Mouse (Mus musculus) lung, postnatal 14 days (tissue): Measurements from ENCODE around the gene Gm21987.

Experiments used
- DNase-seq: peaks from one replicate; pipeline ENCODE4 v3.0.0; 2021

The Gm21987 gene

GRCm38 (mm10) chr16:38350361-38350855 lies 3.6 kb downstream of the Gm21987 start:
- DNase-seq: peak; percentile 51

- no peak for DNase-seq
These were observed 4.1 kb downstream of the Gm21987 start for GRCm38 (mm10) chr16:38350939-38351338.

GRCm38 (mm10) chr16:38352031-38352430 lies 5.2 kb downstream of the Gm21987 start:
- DNase-seq: no peak

- no peak for DNase-seq
These were observed 6.0 kb downstream of the Gm21987 start for GRCm38 (mm10) chr16:38352851-38353250.

GRCm38 (mm10) chr16:38353642-38354041 lies 6.8 kb downstream of the Gm21987 start:
- no peak for DNase-seq

GRCm38 (mm10) chr16:38354185-38354913 lies 7.5 kb downstream of the Gm21987 start:
- no peak for DNase-seq

GRCm38 (mm10) chr16:38358256-38358812 lies 11.5 kb downstream of the Gm21987 start:
- no peak for DNase-seq

GRCm38 (mm10) chr16:38359241-38359640 lies 12.4 kb downstream of the Gm21987 start:
- no peak for DNase-seq

GRCm38 (mm10) chr16:38359857-38360256 lies 13.0 kb downstream of the Gm21987 start:
- no peak for DNase-seq

GRCm38 (mm10) chr16:38360317-38360716 lies 13.5 kb downstream of the Gm21987 start:
- DNase-seq: no peak

GRCm38 (mm10) chr16:38361933-38362332 lies 15.1 kb downstream of the Gm21987 start, which contains the start of gene Popdc2:
Gene Popdc2, plus strand, starts transcription at chr16:38362209.
- no peak for DNase-seq

GRCm38 (mm10) chr16:38362493-38363255 lies 15.8 kb downstream of the Gm21987 start:
- DNase-seq: no peak

GRCm38 (mm10) chr16:38363256-38363595 lies 16.4 kb downstream of the Gm21987 start:
- no peak for DNase-seq

GRCm38 (mm10) chr16:38363657-38364056 lies 16.8 kb downstream of the Gm21987 start:
- DNase-seq: no peak

GRCm38 (mm10) chr16:38365390-38365789 lies 18.6 kb downstream of the Gm21987 start:
- DNase-seq: no peak

GRCm38 (mm10) chr16:38366231-38366630 lies 19.4 kb downstream of the Gm21987 start:
- no peak for DNase-seq

- DNase-seq: no peak
These were observed 21.5 kb downstream of the Gm21987 start for GRCm38 (mm10) chr16:38368336-38368735.

- DNase-seq: no peak
These were observed 22.2 kb downstream of the Gm21987 start for GRCm38 (mm10) chr16:38369000-38369399.

GRCm38 (mm10) chr16:38369431-38369830 lies 22.6 kb downstream of the Gm21987 start:
- DNase-seq: no peak

GRCm38 (mm10) chr16:38369992-38370484 lies 23.2 kb downstream of the Gm21987 start:
- DNase-seq: no peak

GRCm38 (mm10) chr16:38370633-38371374 lies 24.0 kb downstream of the Gm21987 start:
- DNase-seq: no peak

- DNase-seq: no peak
These were observed 25.0 kb downstream of the Gm21987 start for GRCm38 (mm10) chr16:38371705-38372296.
